In genomic region chr15:27641171-27641570, GRCm38 (mm10) we compare ENCODE assay signal across 21 mouse cellular contexts. TPM values are rescaled to one million over a fixed set of nuclear protein-coding genes. Genes with fewer than 3 reads are reported as not detected.
A peak's percentile ranks its signal among the peaks of the same experiment; 100 is the strongest.
DNase-seq lines count a peak whose midpoint lies in the region; ATAC-seq lines count a peak whose summit lies in the region.
"Had no signal": no experiment of that assay in that cellular context is flagged by ENCODE, and none has a peak within 500 bp of the region (broad histone marks: within the 10 kb centered on the region; RNA-seq: fewer than 3 reads in every experiment).

No protein-coding gene starts in this region.

- H3K4me3 ChIP-seq in midbrain, embryonic 10.5 days, result no peak overlapping the region
- H3K4me3 ChIP-seq: embryonic facial prominence, embryonic 15.5 days; forebrain, embryonic 10.5 days; hindbrain, embryonic 13.5 days; kidney, embryonic 15.5 days; midbrain, embryonic 12.5 days; stomach, embryonic 15.5 days had no signal

- WGBS in midbrain, embryonic 10.5 days, result 73% methylated on average over 12 of the region's 12 CpGs

- no peaks in the 10 kb centered on the region for H3K27me3 ChIP-seq in midbrain, embryonic 10.5 days (ENCODE audit: low read depth, poor library complexity, severe bottlenecking)
- H3K27me3 ChIP-seq: embryonic facial prominence, embryonic 15.5 days; hindbrain, embryonic 13.5 days; kidney, embryonic 15.5 days; midbrain, embryonic 12.5 days; stomach, embryonic 15.5 days had no signal

- H3K9me3 ChIP-seq in midbrain, embryonic 10.5 days (replicated peaks), result 0 out of 2 replicates have a peak, but pooled peaks cover 5% of the 10 kb centered on the region
- H3K9me3 ChIP-seq: embryonic facial prominence, embryonic 15.5 days; forebrain, embryonic 10.5 days; hindbrain, embryonic 13.5 days; kidney, embryonic 15.5 days; stomach, embryonic 15.5 days had no signal

- no peaks in the 10 kb centered on the region for H3K36me3 ChIP-seq in midbrain, embryonic 10.5 days
- H3K36me3 ChIP-seq: embryonic facial prominence, embryonic 15.5 days; forebrain, embryonic 10.5 days; hindbrain, embryonic 13.5 days; kidney, embryonic 15.5 days; midbrain, embryonic 12.5 days; stomach, embryonic 15.5 days had no signal

- DNase-seq in thymus, postnatal 4 days, result peak; percentile 38
- no peak for DNase-seq in thymus, postnatal 36 days
- peak; percentile 84 for DNase-seq in naive thymus-derived CD4-positive, alpha-beta T cell, adult 2 months (ENCODE audit: low read depth)
- no peak for DNase-seq in ovary, postnatal 14 days (ENCODE audit: low spot score)
- DNase-seq in right cerebral cortex, adult 18-20 months, result no peak
- DNase-seq in midbrain, embryonic 10.5 days (ENCODE audit: low spot score), result no peak
- DNase-seq: cerebellum, adult 9-10 months; embryo, embryonic 11 days; gastrocnemius, postnatal 25 days; liver; liver, postnatal 0 days; lung, postnatal 14 days; right cerebral cortex, postnatal 14 days had no signal

- peak; percentile 99 for ATAC-seq in activated CD4-positive, CD25-positive, alpha-beta regulatory T cell, adult 4 months
- ATAC-seq: intestine, embryonic 16.5 days; liver, postnatal 0 days had no signal

- H3K4me1 ChIP-seq in midbrain, embryonic 10.5 days, result no peaks in the 10 kb centered on the region
- H3K4me1 ChIP-seq: embryonic facial prominence, embryonic 15.5 days; forebrain, embryonic 10.5 days; hindbrain, embryonic 13.5 days; kidney, embryonic 15.5 days; midbrain, embryonic 12.5 days; stomach, embryonic 15.5 days had no signal

- no peak overlapping the region for H3K27ac ChIP-seq in midbrain, embryonic 10.5 days (replicated peaks)
- H3K27ac ChIP-seq: embryonic facial prominence, embryonic 15.5 days; forebrain, embryonic 10.5 days; hindbrain, embryonic 13.5 days; kidney, embryonic 15.5 days; midbrain, embryonic 12.5 days; stomach, embryonic 15.5 days had no signal

RNA-seq across cellular contexts. Expression of gene Otulin, which starts 10.7 kb away (rescaled TPM):
- polyA plus RNA-seq in activated CD4-positive, CD25-positive, alpha-beta regulatory T cell, adult 4 months (2017; shearing (Covaris generic)), result 10 to 100 TPM; 12.7 to 15.2 TPM
- polyA plus RNA-seq in midbrain, embryonic 10.5 days (2016; fragmentation: Nextera tagmentation; extraction: Ambion mirVana), result 26.8 and 28.2 TPM in 2 replicates

RNA-seq across cellular contexts. Expression of gene Otulinl, which starts 40.2 kb away (rescaled TPM):
- polyA plus RNA-seq in activated CD4-positive, CD25-positive, alpha-beta regulatory T cell, adult 4 months (2017; shearing (Covaris generic)), result 100 to 1,000 TPM; 160 to 175 TPM
- polyA plus RNA-seq in midbrain, embryonic 10.5 days (2016; fragmentation: Nextera tagmentation; extraction: Ambion mirVana), result 5.9 and 6.1 TPM in 2 replicates

Comparison
In these comparisons a context has a peak if more than half of its experiments do, and no peak if none do; other contexts are left out.
1. DNase-seq: peak in thymus, postnatal 4 days (single experiment) and naive thymus-derived CD4-positive, alpha-beta T cell, adult 2 months (single experiment); none in thymus, postnatal 36 days (0 of 2), ovary, postnatal 14 days (single experiment), right cerebral cortex, adult 18-20 months (single experiment) and midbrain, embryonic 10.5 days (single experiment).
2. RNA of gene Otulinl, which starts 40.2 kb away (polyA plus RNA-seq): 160 to 175 TPM in activated CD4-positive, CD25-positive, alpha-beta regulatory T cell, adult 4 months; 5.9 to 6.1 TPM in midbrain, embryonic 10.5 days; every median in the first group is over 10 times any median in the second.